Mouse (Mus musculus) layer of hippocampus, postnatal 14 days (tissue): ENCODE measurements around the gene Tgm1. TPM values are rescaled to one million over a fixed set of nuclear protein-coding genes. Genes with fewer than 3 reads are reported as not detected.

ENCODE experiments used
- DNase-seq, 2 experiments: peaks; one replicate each; pipeline ENCODE4 v3.0.0; 2021 to 2022; ENCODE audit warnings: low spot score in 2 of 2, mixed read lengths in 1 of 2
- total RNA-seq, 2 experiments: library from RNA; stranded (reverse); gene quantifications; 2 replicates each; pipeline ENCODE4 v1.2.3; 2021

Gene Tgm1
- total RNA-seq, 2 experiments from 2014 or later, result 0.23 TPM; not detected in 1

DNA sequence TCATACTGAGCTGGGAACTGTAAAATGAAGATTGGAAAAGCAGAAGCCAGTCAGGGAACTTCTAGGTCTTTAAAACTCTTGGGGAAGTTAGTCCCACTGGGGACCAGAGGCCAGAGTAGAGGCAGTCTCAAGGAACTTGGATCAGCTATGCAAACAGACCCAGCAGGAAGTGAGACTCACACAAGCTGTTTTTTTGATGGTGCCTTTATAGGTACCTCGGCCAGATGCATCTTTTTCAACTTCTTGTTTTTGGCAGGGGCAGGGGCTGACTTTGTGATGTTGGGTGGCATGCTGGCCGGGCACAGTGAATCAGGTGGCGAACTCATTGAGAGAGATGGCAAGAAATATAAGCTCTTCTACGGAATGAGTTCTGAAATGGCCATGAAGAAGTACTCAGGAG lies 36.1 kb downstream of the Tgm1 start:
- DNase-seq, result no peak

DNA sequence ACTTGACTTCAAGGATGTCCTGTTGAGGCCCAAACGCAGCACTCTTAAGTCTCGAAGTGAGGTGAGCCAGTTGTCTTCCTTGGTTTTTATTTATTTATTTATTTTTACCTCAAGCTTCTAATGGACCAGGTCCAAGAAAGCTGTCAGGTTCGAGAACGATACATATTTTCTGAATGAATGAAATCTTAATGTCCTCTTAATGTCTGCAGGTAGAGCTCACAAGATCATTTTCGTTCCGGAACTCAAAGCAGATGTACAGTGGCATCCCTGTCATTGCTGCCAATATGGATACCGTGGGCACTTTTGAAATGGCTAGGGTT lies 41.0 kb downstream of the Tgm1 start:
- DNase-seq, result no peak

DNA sequence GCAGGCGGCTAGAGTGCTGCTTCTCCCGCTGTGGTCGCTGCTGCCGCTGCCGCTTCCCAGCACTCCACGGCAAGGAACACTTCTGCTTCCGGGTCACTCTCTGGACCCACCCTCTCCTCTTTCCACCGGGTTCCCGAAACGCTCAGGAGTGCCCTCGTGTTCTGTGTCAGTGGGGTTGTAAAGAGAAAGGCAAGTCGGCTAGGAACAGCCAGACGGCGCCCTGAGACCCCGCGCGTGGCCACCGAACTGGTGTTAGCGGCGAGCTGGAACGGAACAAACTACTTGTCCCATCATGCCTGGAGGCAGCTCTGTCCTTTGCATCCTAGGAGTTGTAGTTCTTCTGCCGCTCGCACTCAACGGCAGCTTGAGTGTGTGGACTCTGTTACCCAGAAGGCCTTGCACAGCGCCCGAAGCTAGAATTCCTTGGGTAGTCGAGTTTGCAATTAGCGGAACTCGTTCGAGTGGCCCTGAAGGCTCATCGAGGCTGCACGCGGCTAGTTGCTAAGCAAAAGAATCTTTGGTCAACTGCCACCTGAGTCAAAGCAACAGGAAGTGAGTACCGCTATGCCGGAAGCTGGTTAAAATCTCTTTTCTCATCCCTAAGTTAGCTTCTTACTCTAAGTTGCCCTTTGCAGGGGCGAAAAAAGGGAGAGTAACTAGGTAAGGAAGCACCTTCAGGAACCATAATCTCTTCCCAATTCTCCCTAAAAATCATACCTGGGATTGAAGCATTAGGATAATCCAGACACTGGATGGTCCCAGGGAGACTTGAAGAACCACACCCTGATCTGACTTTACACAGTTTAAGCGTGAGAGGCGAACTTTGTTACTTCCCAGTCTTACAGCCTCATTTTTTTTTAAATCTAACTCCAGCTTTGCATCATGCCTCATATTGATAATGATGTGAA lies 41.6 kb downstream of the Tgm1 start, which contains the start of the genes Gmpr2 and Nedd8:
Gmpr2 (plus strand) TSS at position 109 of the 908 bp plus-strand sequence.
Nedd8 (minus strand) TSS at position 292 of the 908 bp plus-strand sequence.
- DNase-seq, result peak; percentile 96

DNA sequence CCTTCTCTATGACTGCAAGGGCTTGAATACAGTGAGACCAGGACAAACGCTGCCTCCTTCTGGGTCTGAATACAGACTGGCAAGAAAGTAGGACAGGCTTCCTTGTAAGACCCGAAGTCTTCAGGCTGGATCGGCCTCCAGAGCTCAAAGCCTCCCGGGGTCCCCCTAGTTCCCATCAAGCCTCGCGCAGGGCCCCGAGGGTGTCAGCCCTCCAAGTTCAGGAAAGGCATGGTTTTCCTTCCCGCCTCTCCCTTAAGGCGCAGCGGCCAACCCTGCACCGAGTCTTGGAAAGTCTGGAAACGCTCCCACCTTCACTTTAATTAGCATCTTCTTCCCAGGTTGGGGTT lies 42.3 kb downstream of the Tgm1 start:
- peak in 1 of 2 experiments; percentile 61 for DNase-seq

DNA sequence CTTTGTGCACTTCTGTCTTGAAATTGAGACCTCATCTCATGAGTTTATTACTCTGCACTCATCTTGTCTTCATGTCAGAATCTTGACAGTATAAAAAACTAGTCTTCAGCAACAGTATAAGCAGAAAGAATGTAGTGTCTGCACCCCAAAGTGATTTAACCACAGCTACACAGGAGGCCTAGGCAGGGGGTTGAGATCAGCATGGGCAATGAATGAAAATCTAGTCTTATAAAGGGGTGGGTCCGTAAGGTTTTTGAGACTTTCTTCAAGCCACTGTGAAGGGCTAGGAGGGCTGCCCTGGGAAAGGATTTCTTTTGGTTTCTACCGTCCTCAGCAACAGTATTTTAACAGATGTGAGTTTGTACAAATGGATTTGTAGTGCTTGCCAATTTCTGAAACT lies 53.1 kb downstream of the Tgm1 start:
- DNase-seq, result no peak

DNA sequence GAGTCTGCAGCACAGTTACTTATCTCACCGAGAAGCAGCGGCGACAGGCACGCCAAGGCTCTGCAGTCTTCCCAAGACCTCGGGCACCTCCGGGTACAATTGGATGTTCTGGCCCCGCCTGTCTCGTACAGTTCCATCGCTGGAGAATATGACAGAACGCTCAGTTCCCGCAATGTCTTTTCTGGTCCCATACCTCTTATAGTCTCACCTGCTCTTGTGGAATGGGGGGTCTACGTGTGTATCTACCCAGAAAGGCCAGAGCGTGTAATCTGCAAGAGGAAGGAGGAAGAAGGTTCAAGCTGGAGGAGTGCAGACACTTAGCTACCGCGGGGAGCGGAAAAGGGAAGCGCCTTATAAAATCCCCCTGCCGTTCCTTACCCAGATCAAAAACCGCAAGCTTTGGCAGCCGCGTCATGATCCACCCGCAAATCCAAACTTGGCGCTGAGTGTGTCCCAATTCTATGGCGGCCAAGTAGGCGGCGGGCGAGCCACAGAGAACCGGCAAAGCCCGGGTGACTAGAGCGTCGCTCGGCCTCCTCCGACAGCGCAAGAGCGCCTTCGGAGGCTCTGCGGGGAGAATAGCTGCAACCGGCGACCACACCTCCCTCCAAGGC lies 53.7 kb downstream of the Tgm1 start, which contains the start of gene Mdp1:
Mdp1 (minus strand) TSS at position 549 of the 614 bp plus-strand sequence.
- DNase-seq, result peak; percentile 75 to 82

DNA sequence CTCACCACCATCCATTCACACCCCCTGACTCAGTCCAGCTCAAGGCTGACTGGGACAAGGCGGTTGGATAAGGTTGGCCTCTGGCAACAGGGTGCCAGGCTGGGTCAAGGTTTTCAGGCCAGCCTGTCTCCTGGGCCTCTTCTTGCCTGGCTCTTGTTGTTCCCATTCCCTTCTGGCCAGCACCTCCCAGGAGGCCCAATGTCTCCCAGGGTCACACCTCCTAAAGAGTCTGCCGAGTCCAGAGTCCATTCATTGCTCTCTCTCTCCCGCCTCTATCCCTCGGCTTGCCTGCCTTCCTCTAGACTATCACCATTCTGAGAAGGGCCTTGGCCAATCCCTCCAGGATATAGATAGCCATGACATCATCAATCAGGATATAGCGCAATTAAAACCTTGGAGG lies 55.7 kb downstream of the Tgm1 start:
- no peak for DNase-seq

DNA sequence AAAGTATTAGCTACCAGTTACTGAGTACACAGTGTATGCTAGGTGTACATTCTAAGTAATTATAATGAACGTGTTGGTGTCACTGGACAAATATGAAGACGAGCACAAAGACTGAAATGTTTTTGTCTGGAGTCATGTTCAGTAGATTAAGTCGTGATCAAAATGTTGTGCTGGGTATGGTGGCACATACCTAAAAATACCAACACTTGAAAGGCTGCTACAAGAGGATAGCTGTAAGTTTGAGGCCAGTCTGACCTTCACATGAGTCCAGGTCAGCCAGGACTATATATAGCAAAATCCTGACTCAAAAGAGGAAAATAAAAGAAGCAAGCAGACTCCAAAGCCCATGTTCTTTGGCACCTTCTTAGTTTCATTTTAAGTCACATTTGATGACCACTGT lies 56.8 kb downstream of the Tgm1 start:
- DNase-seq, result no peak

DNA sequence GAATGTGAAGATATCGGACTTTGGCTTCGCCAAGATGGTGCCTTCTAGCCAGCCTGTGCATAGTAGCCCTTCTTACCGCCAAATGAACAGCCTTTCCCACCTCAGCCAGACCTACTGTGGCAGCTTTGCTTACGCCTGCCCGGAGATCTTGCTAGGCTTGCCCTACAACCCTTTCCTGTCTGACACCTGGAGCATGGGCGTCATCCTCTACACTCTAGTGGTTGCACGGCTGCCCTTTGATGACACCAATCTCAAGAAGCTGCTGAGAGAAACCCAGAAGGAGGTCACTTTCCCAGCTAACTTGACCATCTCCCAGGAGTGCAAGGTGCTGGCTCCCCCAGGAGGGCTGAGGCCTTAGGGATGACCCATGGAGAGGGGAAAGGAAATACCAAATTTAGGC lies 62.2 kb downstream of the Tgm1 start:
- DNase-seq, result no peak

Other genes with a start within 250 kb of the Tgm1 start
- gene Dhrs4, start 235.2 kb downstream of the Tgm1 start, total RNA-seq, result 10 to 100 TPM; 17.0 to 21.9 TPM
- 10 to 100 TPM; 68.3 to 97.6 TPM for gene Carmil3, start 223.3 kb downstream of the Tgm1 start, total RNA-seq
- gene Cpne6, start 203.5 kb downstream of the Tgm1 start, total RNA-seq, result 100 to 1,000 TPM; 544 to 545 TPM
- 1 to 10 TPM; 1.5 to 2.2 TPM for gene Nrl, start 188.9 kb downstream of the Tgm1 start, total RNA-seq
- gene Pck2, start 173.7 kb downstream of the Tgm1 start, total RNA-seq, result 10 to 100 TPM; 24.0 to 26.8 TPM
- gene Dcaf11, start 153.9 kb downstream of the Tgm1 start, total RNA-seq, result 10 to 100 TPM; 66.9 to 72.3 TPM
- 1 to 10 TPM in 1 of 2 experiments, under 1 TPM in 1; 0.98 to 1.1 TPM for gene A730061H03Rik, start 153.5 kb downstream of the Tgm1 start, total RNA-seq
- not detected for gene Fitm1, start 138.3 kb downstream of the Tgm1 start, total RNA-seq
- 10 to 100 TPM; 59.8 to 64.3 TPM for gene Psme1, start 135.8 kb downstream of the Tgm1 start, total RNA-seq
- gene Emc9, start 128.6 kb downstream of the Tgm1 start, total RNA-seq, result 10 to 100 TPM; 39.0 to 42.3 TPM
- gene Psme2, start 122.8 kb downstream of the Tgm1 start, total RNA-seq, result 10 to 100 TPM; 48.3 to 51.6 TPM
- gene Rnf31, start 122.2 kb downstream of the Tgm1 start, total RNA-seq, result 10 to 100 TPM; 34.6 to 37.0 TPM
- 1 to 10 TPM; 8.2 to 8.5 TPM for gene Irf9, start 110.4 kb downstream of the Tgm1 start, total RNA-seq
- gene Rec8, start 95.9 kb downstream of the Tgm1 start, total RNA-seq, result 1 to 10 TPM; 2.0 to 2.6 TPM
- gene Ipo4, start 78.0 kb downstream of the Tgm1 start, total RNA-seq, result 100 to 1,000 TPM; 120 to 145 TPM
- gene Gm49378, start 76.0 kb downstream of the Tgm1 start, total RNA-seq, result 1 to 10 TPM in 1 of 2 experiments, under 1 TPM in 1; 0.18 to 4.2 TPM
- gene Tm9sf1, start 70.1 kb downstream of the Tgm1 start, total RNA-seq, result 10 to 100 TPM; 49.0 to 51.1 TPM
- gene Tssk4, start 63.7 kb downstream of the Tgm1 start, total RNA-seq, result under 1 TPM; 0.81 to 0.90 TPM
- gene Mdp1, start 53.4 kb downstream of the Tgm1 start, total RNA-seq, result 10 to 100 TPM; 46.9 to 47.8 TPM
- gene Gmpr2, start 42.0 kb downstream of the Tgm1 start, total RNA-seq, result 10 to 100 TPM; 27.5 to 27.6 TPM
- gene Nedd8, start 41.8 kb downstream of the Tgm1 start, total RNA-seq, result 100 to 1,000 TPM; 298 to 325 TPM
- gene Tinf2, start 32.1 kb downstream of the Tgm1 start, total RNA-seq, result 10 to 100 TPM; 13.9 to 17.0 TPM
- gene Rabggta, start 8.3 kb upstream of the Tgm1 start, total RNA-seq, result 10 to 100 TPM; 41.4 to 41.8 TPM
- 100 to 1,000 TPM in 1 of 2 experiments, 10 to 100 TPM in 1; 96.3 to 102 TPM for gene Dhrs1, start 31.8 kb upstream of the Tgm1 start, total RNA-seq
- gene Nop9, start 31.8 kb upstream of the Tgm1 start, total RNA-seq, result 10 to 100 TPM; 15.7 to 17.3 TPM
- gene Cideb, start 44.5 kb upstream of the Tgm1 start, total RNA-seq, result 1 to 10 TPM in 1 of 2 experiments, under 1 TPM in 1; 0.43 to 1.3 TPM
- gene Ltb4r2, start 47.5 kb upstream of the Tgm1 start, total RNA-seq, result under 1 TPM; 0.30 to 0.38 TPM
- under 1 TPM; 0.46 to 0.55 TPM for gene Ltb4r1, start 52.0 kb upstream of the Tgm1 start, total RNA-seq
- gene Adcy4, start 70.2 kb upstream of the Tgm1 start, total RNA-seq, result 1 to 10 TPM; 3.9 to 4.2 TPM
- under 1 TPM; 0.37 to 0.43 TPM for gene Ripk3, start 74.9 kb upstream of the Tgm1 start, total RNA-seq
- gene Nfatc4, start 109.2 kb upstream of the Tgm1 start, total RNA-seq, result 1 to 10 TPM; 3.5 to 4.0 TPM
- 10 to 100 TPM; 11.3 to 11.4 TPM for gene Nynrin, start 140.1 kb upstream of the Tgm1 start, total RNA-seq
- under 1 TPM; 0.38 to 0.69 TPM for gene Cbln3, start 170.5 kb upstream of the Tgm1 start, total RNA-seq
- 10 to 100 TPM; 11.5 to 11.9 TPM for gene Khnyn, start 171.0 kb upstream of the Tgm1 start, total RNA-seq
- 10 to 100 TPM; 73.9 to 76.0 TPM for gene Sdr39u1, start 186.4 kb upstream of the Tgm1 start, total RNA-seq
- gene Cma1, start 230.7 kb upstream of the Tgm1 start, total RNA-seq, result 1 to 10 TPM in 1 of 2 experiments, under 1 TPM in 1; 0.48 to 1.2 TPM
- gene Cma2, start 237.1 kb upstream of the Tgm1 start, total RNA-seq, result not detected